Mouse (Mus musculus): ENCODE data around the gene Hormad1.

DNA sequence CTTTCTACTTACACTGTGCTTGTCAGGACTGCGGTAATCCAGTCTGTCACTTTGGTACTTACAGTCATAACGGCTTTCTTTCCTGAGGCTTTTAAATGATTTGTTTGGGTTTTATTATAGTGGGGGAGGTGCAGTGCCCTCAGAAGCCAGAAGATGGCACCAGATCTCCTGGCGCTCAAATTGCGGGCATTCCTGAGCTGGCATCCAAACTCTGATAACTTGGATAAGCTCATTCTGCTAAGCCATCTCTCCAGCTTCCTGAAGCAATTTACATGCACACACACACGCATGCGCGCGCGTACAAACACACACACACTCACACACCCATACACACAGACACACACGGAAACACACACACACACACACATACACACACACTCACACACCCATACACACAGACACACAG is 42.0 kb upstream of the Hormad1 start:
- TF ChIP-seq MAX (IDR thresholded peaks at IDR 0.05; ENCODE audit: low read depth) (no peak), POLR2A (IDR thresholded peaks at IDR 0.05; ENCODE audit: insufficient read length, low read depth) (no peak), USF1 (IDR thresholded peaks at IDR 0.05; ENCODE audit: low read depth) (no peak), REST (IDR thresholded peaks at IDR 0.05; ENCODE audit: insufficient read depth, insufficient read length) (no peak), MYOD1 (IDR thresholded peaks at IDR 0.05; ENCODE audit: control insufficient read depth in 1 of 3, insufficient read length in 2 of 3, low read depth in 2 of 3) (no peak), SRF (IDR thresholded peaks at IDR 0.05; ENCODE audit: control insufficient read depth, insufficient read length, low read depth) (no peak), E2F4 (IDR thresholded peaks at IDR 0.05; ENCODE audit: insufficient read depth) (no peak), TCF3 (IDR thresholded peaks at IDR 0.05; ENCODE audit: insufficient read length, low read depth) (no peak)

Data from myocyte (in vitro differentiated cells).